Mouse (Mus musculus) frontal cortex, postnatal 14 days (tissue): ENCODE data around the gene Arhgap8.
A peak's percentile ranks its signal among the peaks of the same experiment; 100 is the strongest.

ENCODE experiments used
- DNase-seq, 2 experiments: peaks; one replicate each; pipeline ENCODE4 v3.0.0; 2022; ENCODE audit warnings: low spot score in 2 of 2

The Arhgap8 gene

GRCm38 (mm10) chr15:84719791-84720190 is at the start of gene Arhgap8:
Gene Arhgap8 (plus strand): TSS chr15:84720052.
- no peak for DNase-seq

GRCm38 (mm10) chr15:84670657-84671055 is 49.2 kb upstream of the Arhgap8 start:
- DNase-seq, result no peak

GRCm38 (mm10) chr15:84671401-84672307 is 48.2 kb upstream of the Arhgap8 start:
- no peak for DNase-seq

- DNase-seq, result no peak
Observed at GRCm38 (mm10) chr15:84672308-84672615, 47.6 kb upstream of the Arhgap8 start.

- no peak for DNase-seq
Observed at GRCm38 (mm10) chr15:84672616-84673015, 47.2 kb upstream of the Arhgap8 start.

GRCm38 (mm10) chr15:84674329-84675067 is 45.4 kb upstream of the Arhgap8 start:
- no peak for DNase-seq

GRCm38 (mm10) chr15:84675317-84675716 is 44.5 kb upstream of the Arhgap8 start:
- no peak for DNase-seq

GRCm38 (mm10) chr15:84677943-84678342 is 41.9 kb upstream of the Arhgap8 start:
- no peak for DNase-seq

- no peak for DNase-seq
Observed at GRCm38 (mm10) chr15:84679090-84679489, 40.8 kb upstream of the Arhgap8 start.

GRCm38 (mm10) chr15:84679794-84680193 is 40.1 kb upstream of the Arhgap8 start:
- DNase-seq, result no peak

- DNase-seq, result peak; percentile 50 to 54
Observed at GRCm38 (mm10) chr15:84680545-84681454, 39.1 kb upstream of the Arhgap8 start.

- DNase-seq, result no peak
Observed at GRCm38 (mm10) chr15:84681455-84682193, 38.2 kb upstream of the Arhgap8 start.

- no peak for DNase-seq
Observed at GRCm38 (mm10) chr15:84682206-84682605, 37.6 kb upstream of the Arhgap8 start.

GRCm38 (mm10) chr15:84682821-84683220 is 37.0 kb upstream of the Arhgap8 start:
- no peak for DNase-seq

- DNase-seq, result no peak
Observed at GRCm38 (mm10) chr15:84684520-84684919, 35.3 kb upstream of the Arhgap8 start.

- no peak for DNase-seq
Observed at GRCm38 (mm10) chr15:84685417-84685816, 34.4 kb upstream of the Arhgap8 start.

GRCm38 (mm10) chr15:84687904-84688303 is 31.9 kb upstream of the Arhgap8 start:
- DNase-seq, result no peak

- DNase-seq, result no peak
Observed at GRCm38 (mm10) chr15:84689356-84689755, 30.5 kb upstream of the Arhgap8 start.

GRCm38 (mm10) chr15:84691513-84691912 is 28.3 kb upstream of the Arhgap8 start:
- DNase-seq, result no peak

GRCm38 (mm10) chr15:84692645-84693044 is 27.2 kb upstream of the Arhgap8 start:
- no peak for DNase-seq

- no peak for DNase-seq
Observed at GRCm38 (mm10) chr15:84696021-84696420, 23.8 kb upstream of the Arhgap8 start.
